Mouse (Mus musculus): ENCODE results near the gene 1700001C02Rik. TPM values are rescaled to one million over a fixed set of nuclear protein-coding genes. Genes with fewer than 3 reads are reported as not detected.

The 1700001C02Rik gene
- polyA plus RNA-seq, 1 experiment from 2014 or later = 1.9 TPM

DNA sequence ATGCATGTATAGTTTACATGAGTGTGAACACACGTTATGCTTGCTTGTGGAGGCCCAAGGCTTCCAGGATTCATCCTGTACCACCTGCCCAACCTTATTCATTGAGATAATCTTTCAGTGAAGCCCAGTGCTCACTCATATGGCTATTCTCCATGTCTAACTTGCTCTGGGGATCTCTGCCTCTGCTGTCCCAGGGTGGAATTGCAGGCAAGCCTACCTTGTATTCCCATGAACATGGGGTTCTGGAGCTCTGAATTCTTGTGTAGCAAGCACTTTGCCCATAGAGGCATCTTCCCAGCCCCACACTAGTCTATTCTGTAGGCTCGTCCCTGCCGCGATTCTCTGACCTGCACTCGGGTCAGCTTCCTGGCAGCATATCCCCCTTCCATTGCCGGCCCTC, 9.8 kb upstream of the 1700001C02Rik start:
- H3K27ac ChIP-seq (ENCODE audit: low read depth, low read length) = no peak overlapping the region
- no peak for ATAC-seq
- no peaks in the 10 kb centered on the region for H3K36me3 ChIP-seq (ENCODE audit: control insufficient read depth, insufficient read depth, low read length)
- no peaks in the 10 kb centered on the region for H3K9me3 ChIP-seq (ENCODE audit: control insufficient read depth, low read length)
- no peak overlapping the region for H3K4me3 ChIP-seq (ENCODE audit: low read length)
- 50% methylated on average over 6 of the region's 6 CpGs for WGBS
- no peak overlapping the region for H3K9ac ChIP-seq (ENCODE audit: low read depth, low read length)
- H3K4me1 ChIP-seq (ENCODE audit: control insufficient read depth, insufficient read depth, low read depth, low read length) = peaks cover 7% of the 10 kb centered on the region
- H3K4me2 ChIP-seq (ENCODE audit: low read length) = no peak overlapping the region
- no peaks in the 10 kb centered on the region for H3K27me3 ChIP-seq (replicated peaks; ENCODE audit: control insufficient read depth, insufficient read depth, low read length)

DNA sequence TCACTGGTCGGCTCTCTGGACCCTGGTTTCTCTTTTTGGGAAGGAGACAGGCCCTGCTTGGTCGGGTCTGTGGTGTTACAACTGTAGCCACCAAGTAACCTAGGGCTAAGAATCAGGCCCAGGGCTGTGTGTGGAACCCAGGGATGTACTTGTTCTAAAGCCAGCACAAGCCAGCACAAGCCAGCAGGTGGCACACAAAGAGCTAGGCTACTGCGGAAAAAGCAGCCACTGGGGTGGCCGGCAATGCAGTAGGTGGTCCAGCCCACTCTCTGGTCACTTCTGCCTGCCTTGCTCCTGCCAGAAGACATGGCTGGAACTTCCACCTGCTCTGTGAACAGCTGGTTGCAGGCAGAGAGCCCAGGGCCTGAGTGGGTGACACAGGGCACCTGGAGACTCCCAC, 5.7 kb upstream of the 1700001C02Rik start:
- WGBS = 37% methylated on average over 4 of the region's 4 CpGs
- Histone ChIP-seq H3K27ac (ENCODE audit: low read depth, low read length) (no peak overlapping the region), H3K4me2 (ENCODE audit: low read length) (peak overlapping the region; percentile 24; the same call in 1 of the 2 replicates)

DNA sequence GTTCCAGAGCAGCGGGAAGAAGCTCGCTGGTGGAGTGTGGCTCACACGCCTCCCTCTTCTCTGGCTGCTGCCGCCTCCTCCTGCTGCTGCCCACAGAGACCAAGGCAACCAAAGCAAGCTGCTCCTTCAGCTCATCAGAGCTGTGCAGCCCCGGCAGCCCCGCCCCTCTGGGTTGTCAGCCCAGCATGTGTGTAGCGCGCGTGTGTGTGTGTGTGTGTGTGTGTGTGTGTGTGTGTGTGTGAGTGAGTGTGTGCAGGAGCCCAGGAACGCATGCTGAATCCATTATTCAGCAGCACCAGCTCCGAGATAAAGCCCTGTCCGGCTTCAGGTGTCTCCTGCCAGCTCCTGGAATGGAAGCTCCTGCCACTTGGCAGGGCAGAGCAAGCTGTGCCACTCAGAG, 4.0 kb upstream of the 1700001C02Rik start, which contains the start of gene Otof:
Otof (minus strand) TSS at position 112 of the 400 bp plus-strand sequence.
- peak within 1 kb of the TSS; percentile 23; the same call in 1 of the 2 replicates for H3K27ac ChIP-seq (ENCODE audit: low read depth, low read length)
- no peaks in the 10 kb centered on the region for H3K36me3 ChIP-seq (ENCODE audit: control insufficient read depth, insufficient read depth, low read length)
- H3K27me3 ChIP-seq (replicated peaks; ENCODE audit: control insufficient read depth, insufficient read depth, low read length) = no peaks in the 10 kb centered on the region; the same call in 1 of the 2 replicates
- peak within 1 kb of the TSS; percentile 21; the same call in 1 of the 2 replicates for H3K4me3 ChIP-seq (ENCODE audit: low read length)
- peak; percentile 80 for ATAC-seq
- peak within 1 kb of the TSS; percentile 37 for H3K9ac ChIP-seq (ENCODE audit: low read depth, low read length)
- H3K4me2 ChIP-seq (ENCODE audit: low read length) = peak within 1 kb of the TSS; percentile 49
- no peaks in the 10 kb centered on the region for H3K9me3 ChIP-seq (ENCODE audit: control insufficient read depth, low read length)
- WGBS = 8% methylated on average over 12 of the region's 12 CpGs
- peaks cover 32% of the 10 kb centered on the region for H3K4me1 ChIP-seq (ENCODE audit: control insufficient read depth, insufficient read depth, low read depth, low read length)

More for the DNA sequence above, 5.7 kb upstream of the 1700001C02Rik start:
- ATAC-seq = 0 out of 2 replicates have a peak, but pooled peaks have one; percentile 23
- H3K4me3 ChIP-seq (ENCODE audit: low read length) = no peak overlapping the region
- no peaks in the 10 kb centered on the region for H3K9me3 ChIP-seq (ENCODE audit: control insufficient read depth, low read length)
- H3K9ac ChIP-seq (ENCODE audit: low read depth, low read length) = no peak overlapping the region
- H3K27me3 ChIP-seq (replicated peaks; ENCODE audit: control insufficient read depth, insufficient read depth, low read length) = no peaks in the 10 kb centered on the region; the same call in 1 of the 2 replicates
- no peaks in the 10 kb centered on the region for H3K36me3 ChIP-seq (ENCODE audit: control insufficient read depth, insufficient read depth, low read length)
- peaks cover 20% of the 10 kb centered on the region for H3K4me1 ChIP-seq (ENCODE audit: control insufficient read depth, insufficient read depth, low read depth, low read length)

DNA sequence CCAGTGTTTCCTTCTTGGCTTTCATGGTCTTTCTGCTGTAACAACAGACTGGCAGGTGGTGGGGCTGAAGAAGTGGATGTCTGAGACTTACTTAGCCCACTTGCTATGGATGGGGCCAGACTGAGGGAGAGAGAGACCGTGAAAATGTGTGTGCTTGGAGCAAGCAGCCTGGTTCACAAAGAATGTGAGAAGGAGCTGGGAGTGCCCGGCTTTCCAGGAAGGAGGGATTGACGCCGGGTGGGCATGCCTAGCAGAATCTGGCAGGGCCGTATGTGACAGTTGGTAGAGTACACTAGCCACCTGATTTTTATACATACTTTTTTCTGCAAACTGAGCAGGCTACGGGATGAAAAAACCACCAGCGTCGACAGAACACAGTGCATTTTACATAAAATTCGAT, 468 bp downstream of the 1700001C02Rik start:
- H3K4me2 ChIP-seq (ENCODE audit: low read length) = peak overlapping the region; percentile 80
- H3K36me3 ChIP-seq (ENCODE audit: control insufficient read depth, insufficient read depth, low read length) = no peaks in the 10 kb centered on the region
- peak overlapping the region; percentile 60 for H3K9ac ChIP-seq (ENCODE audit: low read depth, low read length)
- no peak for ATAC-seq
- peak overlapping the region; percentile 37 for H3K4me3 ChIP-seq (ENCODE audit: low read length)
- 0 out of 2 replicates have a peak overlapping the region, but pooled peaks have one; percentile 29 for H3K27ac ChIP-seq (ENCODE audit: low read depth, low read length)
- 30% methylated on average over 9 of the region's 9 CpGs for WGBS
- no peaks in the 10 kb centered on the region for H3K9me3 ChIP-seq (ENCODE audit: control insufficient read depth, low read length)
- no peaks in the 10 kb centered on the region; the same call in 1 of the 2 replicates for H3K27me3 ChIP-seq (replicated peaks; ENCODE audit: control insufficient read depth, insufficient read depth, low read length)
- peaks cover 27% of the 10 kb centered on the region for H3K4me1 ChIP-seq (ENCODE audit: control insufficient read depth, insufficient read depth, low read depth, low read length)

DNA sequence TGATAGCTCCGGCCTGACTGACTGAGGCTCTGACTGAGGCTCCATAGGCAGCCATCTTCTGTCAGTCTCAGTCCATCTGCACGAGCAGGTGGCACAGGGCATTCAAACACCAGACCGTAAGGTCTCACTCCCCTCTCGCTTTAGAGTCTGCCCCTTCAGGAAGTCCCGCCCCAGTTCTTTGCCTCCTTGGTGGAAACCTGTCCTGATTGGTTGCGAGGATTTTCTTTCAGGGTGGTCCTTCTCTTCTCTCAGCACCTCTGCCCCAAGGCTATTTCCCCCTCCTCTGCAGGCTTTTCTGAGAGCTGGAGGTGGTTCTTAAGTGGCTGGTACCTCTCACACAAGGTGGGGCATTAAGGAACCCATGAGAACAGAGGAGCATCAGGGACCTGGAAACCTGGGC, 4.6 kb downstream of the 1700001C02Rik start:
- Histone ChIP-seq H3K36me3 (ENCODE audit: control insufficient read depth, insufficient read depth, low read length) (no peaks in the 10 kb centered on the region), H3K9ac (ENCODE audit: low read depth, low read length) (no peak overlapping the region), H3K4me3 (ENCODE audit: low read length) (no peak overlapping the region), H3K27ac (ENCODE audit: low read depth, low read length) (no peak overlapping the region), H3K4me1 (ENCODE audit: control insufficient read depth, insufficient read depth, low read depth, low read length) (peaks cover 17% of the 10 kb centered on the region), H3K27me3 (replicated peaks; ENCODE audit: control insufficient read depth, insufficient read depth, low read length) (no peaks in the 10 kb centered on the region), H3K9me3 (ENCODE audit: control insufficient read depth, low read length) (no peaks in the 10 kb centered on the region), H3K4me2 (ENCODE audit: low read length) (no peak overlapping the region)
- no peak for ATAC-seq
- WGBS = 63% methylated on average over 6 of the region's 6 CpGs

DNA sequence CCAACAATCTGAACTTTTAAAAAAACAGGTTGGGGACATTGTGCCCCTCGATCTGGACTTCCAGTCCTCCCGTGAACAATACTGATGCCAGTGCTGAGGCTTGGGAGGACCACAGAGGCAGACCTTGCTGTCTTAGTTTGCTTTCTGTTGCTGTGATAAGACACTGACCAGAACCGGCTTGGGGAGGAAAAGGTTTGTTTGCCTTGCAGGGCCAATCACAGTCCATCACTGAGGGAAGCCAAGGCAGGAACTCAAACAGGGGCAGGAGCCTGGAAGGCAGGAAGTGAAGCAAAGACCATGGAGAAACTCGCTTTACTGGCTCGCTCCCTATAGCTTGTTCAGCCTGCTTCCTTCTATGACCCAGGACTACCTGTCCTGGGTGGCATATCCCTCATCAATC, 6.3 kb downstream of the 1700001C02Rik start:
- no peaks in the 10 kb centered on the region for H3K36me3 ChIP-seq (ENCODE audit: control insufficient read depth, insufficient read depth, low read length)

DNA sequence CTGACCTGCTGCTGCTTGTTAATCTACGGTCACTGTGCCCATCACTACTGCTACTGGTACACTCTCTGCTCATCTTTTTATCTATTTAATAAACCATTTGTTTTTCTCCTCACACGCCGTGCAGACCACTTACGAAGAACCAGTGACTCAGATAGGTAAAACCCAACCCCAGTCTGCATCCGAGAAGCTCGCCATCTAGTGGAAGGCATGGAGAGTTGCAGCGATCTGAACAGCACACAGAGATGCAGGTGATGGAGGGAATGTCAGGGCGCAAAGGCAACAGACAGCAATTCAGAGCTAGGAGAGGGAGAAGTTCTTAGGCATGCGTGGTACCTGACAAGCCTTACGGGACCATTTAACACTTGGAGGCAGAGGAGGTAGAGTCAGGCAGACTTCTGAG, 10.7 kb downstream of the 1700001C02Rik start:
- no peaks in the 10 kb centered on the region for H3K27me3 ChIP-seq (replicated peaks; ENCODE audit: control insufficient read depth, insufficient read depth, low read length)
- H3K27ac ChIP-seq (ENCODE audit: low read depth, low read length) = no peak overlapping the region
- no peak for ATAC-seq
- H3K4me2 ChIP-seq (ENCODE audit: low read length) = no peak overlapping the region
- no peak overlapping the region for H3K9ac ChIP-seq (ENCODE audit: low read depth, low read length)
- H3K4me1 ChIP-seq (ENCODE audit: control insufficient read depth, insufficient read depth, low read depth, low read length) = no peaks in the 10 kb centered on the region
- WGBS = 46% methylated on average over 10 of the region's 10 CpGs
- no peak overlapping the region for H3K4me3 ChIP-seq (ENCODE audit: low read length)
- H3K36me3 ChIP-seq (ENCODE audit: control insufficient read depth, insufficient read depth, low read length) = no peaks in the 10 kb centered on the region
- H3K9me3 ChIP-seq (ENCODE audit: control insufficient read depth, low read length) = no peaks in the 10 kb centered on the region

More for the DNA sequence above, 6.3 kb downstream of the 1700001C02Rik start:
- no peak for ATAC-seq
- Histone ChIP-seq H3K27me3 (replicated peaks; ENCODE audit: control insufficient read depth, insufficient read depth, low read length) (no peaks in the 10 kb centered on the region), H3K4me3 (ENCODE audit: low read length) (no peak overlapping the region), H3K4me1 (ENCODE audit: control insufficient read depth, insufficient read depth, low read depth, low read length) (peaks cover 4% of the 10 kb centered on the region), H3K9me3 (ENCODE audit: control insufficient read depth, low read length) (no peaks in the 10 kb centered on the region), H3K27ac (ENCODE audit: low read depth, low read length) (no peak overlapping the region), H3K9ac (ENCODE audit: low read depth, low read length) (no peak overlapping the region), H3K4me2 (ENCODE audit: low read length) (no peak overlapping the region)
- 84% methylated on average over 5 of the region's 5 CpGs for WGBS

DNA sequence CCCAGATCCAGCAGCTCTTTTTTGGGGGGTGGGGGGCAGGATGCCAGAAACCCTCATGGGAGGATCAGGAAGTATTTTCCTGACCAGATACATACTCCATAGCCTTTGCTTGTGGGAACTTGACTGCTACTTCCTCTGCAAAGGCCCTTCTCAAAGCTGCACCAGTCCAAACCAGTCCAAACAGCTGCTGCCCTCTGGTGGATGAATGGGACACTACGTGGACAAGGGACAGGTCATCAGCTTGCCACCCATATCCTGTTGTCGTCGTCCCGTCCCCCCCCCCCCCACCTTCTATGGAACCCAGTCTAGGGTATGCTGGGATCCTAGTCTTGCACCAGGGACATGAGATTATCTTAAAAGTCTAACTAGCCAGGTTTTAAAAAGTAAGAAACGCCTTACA, 16.5 kb downstream of the 1700001C02Rik start:
- Histone ChIP-seq H3K36me3 (ENCODE audit: control insufficient read depth, insufficient read depth, low read length) (no peaks in the 10 kb centered on the region), H3K4me1 (ENCODE audit: control insufficient read depth, insufficient read depth, low read depth, low read length) (no peaks in the 10 kb centered on the region), H3K4me2 (ENCODE audit: low read length) (no peak overlapping the region), H3K9ac (ENCODE audit: low read depth, low read length) (no peak overlapping the region), H3K9me3 (ENCODE audit: control insufficient read depth, low read length) (no peaks in the 10 kb centered on the region), H3K4me3 (ENCODE audit: low read length) (no peak overlapping the region), H3K27me3 (replicated peaks; ENCODE audit: control insufficient read depth, insufficient read depth, low read length) (no peaks in the 10 kb centered on the region), H3K27ac (ENCODE audit: low read depth, low read length) (no peak overlapping the region)
- peak; percentile 76 for ATAC-seq
- WGBS = 19% methylated on average over 5 of the region's 5 CpGs

DNA sequence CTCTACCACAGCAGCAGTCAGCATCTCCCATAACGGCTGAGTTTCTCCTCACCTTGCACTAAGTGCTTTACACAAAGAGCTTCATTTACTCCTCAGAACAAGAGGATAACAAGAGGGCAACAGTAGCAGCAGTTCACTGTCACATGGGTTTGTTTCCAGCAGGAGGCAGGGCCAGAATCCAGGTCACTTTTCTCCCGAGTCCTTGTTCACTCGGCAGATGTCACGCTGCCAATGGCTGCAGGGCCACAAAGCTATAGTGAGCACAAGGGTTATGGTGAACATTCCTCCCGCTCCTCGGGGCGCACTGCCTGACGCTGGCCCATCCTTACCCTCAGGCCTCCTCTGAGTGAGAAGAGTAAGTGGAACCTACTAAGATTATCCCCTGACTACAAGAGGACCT, 17.7 kb downstream of the 1700001C02Rik start:
- no peak for ATAC-seq
- Histone ChIP-seq H3K27ac (ENCODE audit: low read depth, low read length) (no peak overlapping the region), H3K4me1 (ENCODE audit: control insufficient read depth, insufficient read depth, low read depth, low read length) (no peaks in the 10 kb centered on the region), H3K9ac (ENCODE audit: low read depth, low read length) (no peak overlapping the region), H3K36me3 (ENCODE audit: control insufficient read depth, insufficient read depth, low read length) (no peaks in the 10 kb centered on the region), H3K27me3 (replicated peaks; ENCODE audit: control insufficient read depth, insufficient read depth, low read length) (no peaks in the 10 kb centered on the region), H3K9me3 (ENCODE audit: control insufficient read depth, low read length) (no peaks in the 10 kb centered on the region), H3K4me3 (ENCODE audit: low read length) (no peak overlapping the region), H3K4me2 (ENCODE audit: low read length) (no peak overlapping the region)
- WGBS = 71% methylated on average over 8 of the region's 8 CpGs
